Mouse (Mus musculus): ENCODE results near the gene Hrasls5.

Gene Hrasls5

GRCm38 (mm10) chr19:7611942-7612757 lies at the start of gene Hrasls5:
TSS of gene Hrasls5 (plus strand) at chr19:7612541.
- DNase-seq, result peak; percentile 13 to 47

GRCm38 (mm10) chr19:7562601-7563129 lies 49.7 kb upstream of the Hrasls5 start:
- DNase-seq, result no peak

GRCm38 (mm10) chr19:7563676-7564075 lies 48.7 kb upstream of the Hrasls5 start:
- DNase-seq, result no peak

GRCm38 (mm10) chr19:7564457-7564856 lies 47.9 kb upstream of the Hrasls5 start:
- DNase-seq, result no peak

DNA sequence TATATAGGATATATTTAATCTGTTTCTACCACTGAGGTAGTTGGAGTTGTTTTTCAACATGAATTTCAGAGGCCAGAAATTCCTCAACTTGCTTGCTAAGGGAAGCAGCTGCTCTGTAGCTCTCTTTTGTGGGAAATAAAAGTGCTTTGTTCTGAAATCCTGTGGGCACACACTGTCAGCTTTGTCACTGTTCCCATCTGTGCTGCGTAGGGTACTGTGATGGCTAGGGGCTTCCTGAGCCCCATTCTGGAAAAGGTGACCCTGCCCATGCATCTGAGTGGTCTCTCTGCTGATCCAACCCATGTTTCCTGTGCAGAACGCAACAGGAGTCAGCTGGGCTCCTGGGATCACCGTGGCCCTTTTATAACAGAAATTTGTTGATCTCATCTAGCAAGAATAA lies 45.5 kb upstream of the Hrasls5 start:
- no peak for DNase-seq

DNA sequence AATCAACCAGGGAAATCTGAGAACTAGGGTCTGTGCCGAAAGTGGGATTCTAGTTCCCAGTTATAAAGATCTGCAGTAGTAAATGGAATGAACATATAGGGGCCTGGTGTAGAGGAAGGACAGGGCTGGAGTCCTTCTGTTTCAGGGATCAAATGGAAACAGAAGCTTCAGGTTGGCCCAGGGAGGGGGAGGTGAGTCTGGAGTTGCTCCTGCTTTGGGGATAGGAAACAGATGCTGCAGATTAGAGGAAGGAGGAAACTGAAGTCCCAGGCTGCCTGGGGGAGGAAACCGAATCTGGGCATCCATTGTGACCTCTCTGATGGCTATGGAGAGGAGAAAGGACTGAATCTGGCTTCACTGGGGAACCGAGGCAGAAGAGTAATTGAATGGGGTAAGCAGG lies 44.0 kb upstream of the Hrasls5 start:
- no peak for DNase-seq

DNA sequence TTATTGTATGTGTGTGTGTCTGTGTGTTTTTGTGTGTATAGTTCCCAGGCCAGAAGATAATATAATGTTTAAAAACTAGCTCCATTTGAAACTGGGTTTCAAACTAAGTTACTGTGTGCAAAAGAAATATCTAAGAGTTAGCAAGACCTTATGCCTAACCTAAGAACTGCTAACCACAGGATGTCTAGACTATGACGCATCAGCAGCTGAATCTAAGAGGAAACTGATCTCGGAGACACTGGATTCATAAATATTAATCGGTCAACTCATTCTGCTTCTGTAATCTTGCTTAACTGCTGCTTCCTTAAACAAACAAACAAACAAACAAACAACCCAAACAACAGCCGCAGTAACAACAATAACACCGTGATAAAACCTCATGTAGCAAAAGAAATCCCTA lies 42.7 kb upstream of the Hrasls5 start:
- no peak for DNase-seq

DNA sequence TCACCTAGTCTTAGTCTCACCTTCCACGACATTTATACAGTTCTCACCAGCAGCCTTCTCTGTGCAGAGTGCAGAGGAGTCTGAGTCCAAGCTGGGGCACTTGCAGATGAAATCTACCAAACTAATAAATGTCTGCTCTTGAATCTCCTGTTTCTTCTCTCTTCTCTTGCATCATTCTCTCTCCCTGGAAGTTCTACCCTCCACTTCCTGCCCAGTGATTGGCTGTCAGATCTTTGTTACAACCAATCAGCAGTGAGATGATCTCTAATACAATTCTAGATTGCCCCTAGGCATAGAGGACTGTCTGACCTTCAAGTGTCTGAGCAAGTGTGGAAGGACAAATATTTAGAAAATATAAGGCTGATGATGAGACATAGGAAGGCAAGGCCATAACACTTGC lies 36.2 kb upstream of the Hrasls5 start:
- no peak for DNase-seq

- DNase-seq, result peak; percentile 22 to 51
Measured at GRCm38 (mm10) chr19:7577710-7578109, 34.6 kb upstream of the Hrasls5 start.

GRCm38 (mm10) chr19:7581042-7581441 lies 31.3 kb upstream of the Hrasls5 start:
- DNase-seq, result no peak

GRCm38 (mm10) chr19:7583101-7583500 lies 29.2 kb upstream of the Hrasls5 start:
- DNase-seq, result peak; percentile 21 to 61

- DNase-seq, result no peak
Measured at GRCm38 (mm10) chr19:7583599-7583998, 28.7 kb upstream of the Hrasls5 start.

DNA sequence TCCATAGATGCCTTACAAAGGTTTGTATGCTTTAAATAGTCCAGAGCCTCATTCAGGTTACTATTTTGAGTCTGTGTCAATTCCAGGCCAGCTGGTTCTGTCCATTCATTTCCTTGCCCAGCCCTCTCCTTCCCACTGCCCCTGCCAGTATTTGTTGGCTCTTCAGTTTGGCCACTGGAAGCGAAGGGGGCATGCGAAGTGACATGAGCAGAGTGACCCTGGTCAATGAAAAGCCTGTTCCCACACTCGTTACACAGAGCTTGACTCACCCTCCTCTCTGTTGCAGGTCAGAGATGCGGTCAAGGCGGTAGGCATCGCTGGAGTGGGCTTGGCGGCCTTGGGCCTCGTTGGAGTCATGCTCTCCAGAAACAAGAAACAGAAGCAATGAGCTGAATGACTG lies 27.1 kb upstream of the Hrasls5 start:
- no peak for DNase-seq

DNA sequence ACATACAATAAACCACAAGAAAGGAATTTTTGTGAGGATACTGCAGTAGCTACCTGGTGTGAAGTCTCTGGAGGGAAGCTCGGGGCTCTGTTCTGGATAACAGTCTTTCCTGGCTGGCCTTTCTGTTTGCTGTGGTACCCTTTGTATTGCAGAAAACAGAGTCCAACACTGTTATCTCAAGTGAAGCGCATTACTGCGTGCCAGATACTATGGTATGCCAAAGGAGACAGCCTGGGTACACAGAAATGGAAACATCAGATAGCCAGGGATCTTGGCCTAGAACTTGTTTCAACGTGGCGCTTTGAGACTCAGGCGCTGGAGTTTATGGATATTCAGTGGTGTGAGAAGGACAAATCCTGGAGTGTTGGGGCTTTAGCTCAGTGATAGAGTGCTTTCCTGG lies 26.6 kb upstream of the Hrasls5 start:
- DNase-seq, result no peak

DNA sequence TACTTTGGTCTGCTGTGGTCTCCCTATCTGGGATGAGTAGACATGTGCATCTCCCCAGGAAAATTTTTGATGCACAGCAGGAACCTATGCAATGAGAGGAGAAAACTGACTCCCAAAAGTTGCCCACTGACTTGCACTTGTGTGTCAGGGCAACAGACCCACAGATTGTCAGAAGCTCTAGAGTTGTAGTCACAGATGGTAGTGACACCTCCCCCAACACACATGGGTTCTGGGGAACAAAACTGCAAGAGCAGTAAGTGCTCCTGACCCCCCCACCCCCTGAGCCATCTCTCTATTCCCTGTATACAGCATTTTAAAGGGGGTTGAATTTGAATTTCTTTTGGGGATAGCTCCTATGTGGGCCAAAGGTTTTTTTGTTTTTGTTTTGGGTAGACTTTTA lies 21.5 kb upstream of the Hrasls5 start:
- no peak for DNase-seq

DNA sequence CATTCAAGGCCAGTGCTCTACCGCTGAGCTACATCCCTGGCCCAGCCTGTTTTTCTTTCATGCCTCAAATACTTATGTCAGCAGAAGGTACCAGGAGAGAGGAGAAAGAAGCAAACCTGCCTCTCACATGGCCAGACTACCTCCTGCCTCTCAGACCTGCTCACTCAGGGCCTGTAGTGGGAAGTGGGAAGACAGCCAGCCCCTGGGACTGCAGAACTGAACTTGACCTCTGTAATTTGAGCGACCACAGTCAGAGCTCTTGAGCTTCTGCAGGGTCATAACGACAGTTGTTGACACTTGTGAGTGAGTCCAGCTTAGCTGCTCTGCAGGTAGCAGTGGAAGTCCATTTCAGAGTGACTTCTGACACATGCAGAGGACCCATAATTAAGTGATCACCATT lies 20.3 kb upstream of the Hrasls5 start:
- peak; percentile 59 to 75 for DNase-seq

DNA sequence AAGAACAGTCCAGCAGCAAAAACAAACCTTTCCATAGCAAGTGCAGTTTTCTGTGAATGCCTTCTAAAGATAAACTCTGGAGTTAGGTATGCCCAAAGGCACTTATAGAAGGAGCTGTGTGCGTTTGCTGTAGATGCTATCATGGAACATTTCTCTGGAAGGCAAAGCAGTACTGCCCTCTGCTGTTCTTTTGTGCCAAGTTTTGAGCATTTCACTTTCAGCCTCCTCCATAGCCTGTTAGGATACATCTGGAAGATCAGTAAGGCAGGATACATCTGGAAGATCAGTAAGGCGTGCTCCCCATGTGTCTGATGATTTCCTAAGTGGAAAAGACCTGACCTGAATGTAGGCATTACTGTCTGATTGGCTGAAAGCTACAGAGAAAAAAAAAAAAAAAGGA lies 16.8 kb upstream of the Hrasls5 start:
- DNase-seq, result peak in 1 of 2 experiments; percentile 64

- peak; percentile 31 to 58 for DNase-seq
Measured at GRCm38 (mm10) chr19:7598481-7598880, 13.9 kb upstream of the Hrasls5 start.

DNA sequence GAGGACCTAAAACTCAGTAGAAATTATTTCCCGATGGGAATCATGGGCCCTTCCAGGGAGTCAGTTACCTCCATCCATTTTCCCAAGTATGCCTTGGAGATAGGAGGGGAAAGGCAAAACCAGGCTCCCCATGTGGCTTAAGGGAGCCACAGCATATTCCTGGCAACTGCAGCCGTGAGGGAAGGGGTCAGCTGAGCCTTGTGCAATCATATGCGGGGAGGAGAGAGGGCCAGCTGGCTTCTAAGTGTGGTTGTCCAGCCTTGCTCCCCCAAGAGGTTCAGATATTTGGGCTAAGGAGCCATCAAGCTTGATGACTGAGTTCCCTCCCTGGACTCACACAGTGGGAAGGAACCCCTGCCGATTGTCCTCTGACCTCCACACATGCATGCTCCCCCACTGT lies 10.8 kb upstream of the Hrasls5 start:
- DNase-seq, result no peak

DNA sequence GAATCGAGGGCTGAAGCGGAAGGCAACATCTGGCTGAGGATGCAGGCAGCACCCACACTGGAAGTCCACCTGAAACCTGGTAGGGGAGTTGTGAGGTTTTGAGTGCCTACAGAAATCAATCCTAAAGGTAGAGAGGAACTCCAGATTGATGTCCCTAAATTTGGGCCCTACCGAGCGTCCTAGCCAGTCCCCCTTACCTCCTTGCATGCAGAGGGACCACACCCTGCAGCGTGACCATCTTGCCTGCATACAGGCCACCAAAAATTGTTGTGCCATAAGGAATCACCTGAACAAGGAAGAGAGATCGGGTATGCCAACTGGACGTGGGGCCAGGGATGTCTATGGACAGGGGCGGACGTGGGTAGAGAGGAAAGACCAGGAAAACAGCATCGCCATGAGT lies 8.2 kb upstream of the Hrasls5 start:
- DNase-seq, result no peak

DNA sequence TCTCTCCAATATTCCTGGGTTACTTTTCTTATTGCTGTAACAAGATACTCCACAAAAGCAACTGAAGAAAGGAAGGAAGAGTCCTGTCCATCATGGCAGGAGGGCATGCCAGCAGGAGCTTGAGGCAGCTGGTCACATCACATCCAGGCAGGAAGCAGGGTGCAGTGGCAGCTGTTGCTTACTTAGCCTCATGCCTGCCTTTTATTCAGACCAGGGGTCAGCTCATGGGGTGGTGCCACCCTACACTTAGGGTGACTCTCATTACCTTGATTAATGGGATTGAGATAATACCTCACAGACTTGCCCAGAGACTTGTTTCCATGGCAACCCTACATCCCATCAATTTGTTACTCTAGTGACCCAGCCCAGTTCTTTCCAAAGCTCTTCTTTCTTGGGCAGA lies 7.3 kb upstream of the Hrasls5 start:
- no peak for DNase-seq

GRCm38 (mm10) chr19:7605930-7606783 lies 6.2 kb upstream of the Hrasls5 start:
- DNase-seq, result peak; percentile 90 to 92

GRCm38 (mm10) chr19:7606801-7607689 lies 5.3 kb upstream of the Hrasls5 start, which contains the start of gene Lgals12:
TSS of gene Lgals12 (minus strand) at chr19:7607193.
- DNase-seq, result peak; percentile 32 to 65
